Mouse (Mus musculus): ENCODE data around the gene Nop2. TPM values are rescaled to one million over a fixed set of nuclear protein-coding genes. Genes with fewer than 3 reads are reported as not detected.

Nop2 gene
- polyA plus RNA-seq, 1 experiment from 2014 or later = 41.1 TPM

DNA sequence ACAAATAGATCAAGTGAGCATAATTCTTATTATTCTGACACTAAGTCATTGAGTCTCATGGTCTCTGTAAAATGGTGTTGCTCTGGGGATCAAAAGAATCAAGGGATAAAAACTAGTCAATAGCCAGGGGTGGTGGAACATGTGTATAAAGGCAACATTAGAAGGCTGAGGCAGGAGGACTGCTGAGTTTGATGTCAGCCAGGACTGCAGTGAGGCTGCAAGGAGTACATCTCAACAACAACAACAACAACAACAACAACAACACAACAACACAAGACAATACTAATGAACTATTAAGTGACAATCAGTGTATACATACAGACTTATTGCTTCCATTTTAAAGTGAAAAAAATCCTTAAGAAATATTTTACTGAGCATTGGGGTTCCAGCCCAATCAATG lies 59.1 kb downstream of the Nop2 start:
- Histone ChIP-seq H3K27ac (peak overlapping the region; percentile 76; the same call in 1 of the 2 replicates), H3K4me2 (ENCODE audit: low read length) (peak overlapping the region; percentile 53), H3K9ac (ENCODE audit: low read depth, low read length) (peak overlapping the region; percentile 62), H3K9me3 (replicated peaks; ENCODE audit: low read length) (no peaks in the 10 kb centered on the region), H3K27me3 (ENCODE audit: insufficient read depth, low read length) (no peaks in the 10 kb centered on the region), H3K4me1 (replicated peaks; ENCODE audit: insufficient read depth, low read length) (0 out of 2 replicates have a peak, but pooled peaks cover 6% of the 10 kb centered on the region), H3K4me3 (replicated peaks; ENCODE audit: low read depth, low read length) (peak overlapping the region; percentile 63), H3K36me3 (ENCODE audit: insufficient read depth, low read length) (peaks cover 29% of the 10 kb centered on the region)
- DNase-seq (ENCODE audit: low spot score) = no peak
- no peak for ATAC-seq (replicated peaks; ENCODE audit: low FRiP score, low read depth)
- TF ChIP-seq CTCF (IDR thresholded peaks at IDR 0.05; ENCODE audit: low read depth) = no peak

DNA sequence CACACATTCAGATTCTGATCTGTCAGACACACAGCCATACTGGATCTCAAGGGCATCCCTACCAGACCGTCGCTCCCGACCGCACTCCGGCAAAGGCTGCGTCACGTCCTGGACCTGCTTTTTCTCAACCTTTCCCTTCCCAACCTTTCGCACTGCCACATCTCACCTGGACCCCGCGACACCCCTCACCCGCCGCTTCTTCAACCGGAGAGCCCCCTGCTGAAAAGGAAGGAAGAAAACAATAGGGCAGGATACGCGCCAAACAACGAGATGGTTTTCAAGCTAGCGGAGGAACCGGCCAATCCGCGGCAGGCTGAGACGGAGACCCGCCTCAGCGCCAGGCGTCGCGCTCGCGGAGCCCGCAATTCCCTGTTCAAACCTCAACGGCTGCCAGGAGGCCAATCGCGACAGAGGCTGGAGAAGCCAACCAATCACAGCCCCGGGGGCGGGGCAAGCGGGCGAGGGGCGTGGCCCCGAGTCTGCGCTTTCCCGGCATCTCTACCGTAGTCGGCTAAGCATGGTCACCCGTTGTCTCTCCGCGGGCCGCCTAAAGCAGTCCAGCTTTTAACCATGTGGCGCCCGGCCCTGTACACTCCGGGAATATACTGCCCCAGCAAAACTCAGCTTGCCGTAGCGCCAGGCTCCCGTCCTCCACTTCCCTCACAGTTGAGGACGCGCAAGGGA lies 59.8 kb downstream of the Nop2 start, which contains the start of the genes Ncapd2 and Mrpl51:
Ncapd2 (minus strand) TSS at position 370 of the 684 bp plus-strand sequence.
Mrpl51 (plus strand) TSS at position 470 of the 684 bp plus-strand sequence.
- Histone ChIP-seq H3K27ac (peak within 1 kb of the TSS; percentile 98), H3K4me3 (replicated peaks; ENCODE audit: low read depth, low read length) (peak within 1 kb of the TSS; percentile 63), H3K9me3 (replicated peaks; ENCODE audit: low read length) (no peaks in the 10 kb centered on the region), H3K4me2 (ENCODE audit: low read length) (peak within 1 kb of the TSS; percentile 90), H3K36me3 (ENCODE audit: insufficient read depth, low read length) (peaks cover 25% of the 10 kb centered on the region), H3K4me1 (replicated peaks; ENCODE audit: insufficient read depth, low read length) (0 out of 2 replicates have a peak, but pooled peaks cover 6% of the 10 kb centered on the region), H3K27me3 (ENCODE audit: insufficient read depth, low read length) (no peaks in the 10 kb centered on the region), H3K9ac (ENCODE audit: low read depth, low read length) (peak within 1 kb of the TSS; percentile 70)
- peak; percentile 98 for DNase-seq (ENCODE audit: low spot score)
- ATAC-seq (replicated peaks; ENCODE audit: low FRiP score, low read depth) = peak; percentile 98
- peak; percentile 46 for TF ChIP-seq CTCF (IDR thresholded peaks at IDR 0.05; ENCODE audit: low read depth)
- under 1% methylated on average over 54 of the region's 54 CpGs for WGBS

DNA sequence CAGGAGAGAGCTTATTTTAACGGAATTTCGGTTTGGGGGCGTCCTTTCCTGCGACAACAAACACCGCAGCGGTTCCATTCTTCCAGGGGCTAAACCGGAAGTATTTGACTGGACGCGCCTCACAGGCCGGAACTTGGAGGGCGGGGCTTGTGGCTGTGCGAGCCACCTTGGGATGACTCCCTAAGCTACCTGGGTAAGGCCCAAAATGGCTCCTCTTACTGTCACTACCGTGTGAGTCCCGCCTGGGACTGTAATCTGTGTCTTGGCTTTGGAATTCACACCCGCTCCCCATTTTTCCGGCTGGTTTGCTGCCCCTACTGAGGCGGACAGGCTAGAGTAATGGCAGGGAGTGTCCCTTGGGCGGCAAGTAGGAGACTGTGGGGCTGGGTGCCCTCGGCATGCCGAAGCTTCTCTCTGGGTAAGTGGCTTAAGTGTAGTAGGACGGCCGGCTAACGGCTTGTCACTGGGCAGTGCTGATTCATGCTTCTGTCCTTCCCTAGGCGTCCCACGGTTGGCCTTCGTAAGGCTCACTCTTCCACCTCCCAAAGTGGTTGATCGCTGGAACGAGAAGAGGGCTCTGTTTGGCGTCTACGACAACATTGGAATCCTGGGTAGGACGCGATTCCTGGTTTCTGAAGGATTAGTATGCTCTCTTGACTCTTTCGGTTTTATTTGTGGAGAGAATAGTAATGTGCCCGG lies 60.5 kb downstream of the Nop2 start:
- H3K4me1 ChIP-seq (replicated peaks; ENCODE audit: insufficient read depth, low read length) = 0 out of 2 replicates have a peak, but pooled peaks cover 6% of the 10 kb centered on the region
- under 1% methylated on average over 34 of the region's 34 CpGs for WGBS
- no peaks in the 10 kb centered on the region for H3K9me3 ChIP-seq (replicated peaks; ENCODE audit: low read length)
- H3K4me3 ChIP-seq (replicated peaks; ENCODE audit: low read depth, low read length) = peak overlapping the region; percentile 63
- TF ChIP-seq CTCF (IDR thresholded peaks at IDR 0.05; ENCODE audit: low read depth) = no peak
- peak overlapping the region; percentile 70 for H3K9ac ChIP-seq (ENCODE audit: low read depth, low read length)
- DNase-seq (ENCODE audit: low spot score) = peak; percentile 97
- peak overlapping the region; percentile 98 for H3K27ac ChIP-seq
- H3K4me2 ChIP-seq (ENCODE audit: low read length) = peak overlapping the region; percentile 90
- ATAC-seq (replicated peaks; ENCODE audit: low FRiP score, low read depth) = peak; percentile 94
- no peaks in the 10 kb centered on the region for H3K27me3 ChIP-seq (ENCODE audit: insufficient read depth, low read length)
- H3K36me3 ChIP-seq (ENCODE audit: insufficient read depth, low read length) = peaks cover 19% of the 10 kb centered on the region; the same call in 1 of the 2 replicates

DNA sequence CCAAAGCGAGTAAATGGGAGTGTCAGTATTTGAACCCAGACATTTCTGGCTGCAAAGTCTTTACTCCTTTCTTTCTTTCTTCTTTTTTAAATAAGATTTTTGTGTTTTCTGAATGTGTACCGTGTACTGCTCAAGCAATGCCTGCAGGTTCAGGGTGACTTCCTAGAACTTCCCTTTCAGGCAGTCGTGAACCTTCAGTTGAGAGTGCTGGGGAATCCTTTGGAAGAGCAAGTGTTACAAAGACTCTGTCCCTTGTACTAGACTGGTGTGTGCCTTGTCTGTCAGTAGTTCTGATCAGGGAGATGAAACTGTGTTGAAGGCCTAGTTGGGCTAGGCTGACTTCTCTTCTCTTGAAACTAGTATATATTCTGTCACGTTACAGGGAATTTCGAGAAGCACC lies 61.1 kb downstream of the Nop2 start:
- H3K9me3 ChIP-seq (replicated peaks; ENCODE audit: low read length) = no peaks in the 10 kb centered on the region
- DNase-seq (ENCODE audit: low spot score) (no peak), ATAC-seq (replicated peaks; ENCODE audit: low FRiP score, low read depth) (no peak)
- peak overlapping the region; percentile 70 for H3K9ac ChIP-seq (ENCODE audit: low read depth, low read length)
- no peak for TF ChIP-seq CTCF (IDR thresholded peaks at IDR 0.05; ENCODE audit: low read depth)
- H3K27me3 ChIP-seq (ENCODE audit: insufficient read depth, low read length) = no peaks in the 10 kb centered on the region
- WGBS = 35% methylated on average over 5 of the region's 5 CpGs
- H3K4me2 ChIP-seq (ENCODE audit: low read length) = peak overlapping the region; percentile 90
- H3K36me3 ChIP-seq (ENCODE audit: insufficient read depth, low read length) = peaks cover 16% of the 10 kb centered on the region; the same call in 1 of the 2 replicates
- H3K27ac ChIP-seq = peak overlapping the region; percentile 98
- 0 out of 2 replicates have a peak, but pooled peaks cover 6% of the 10 kb centered on the region for H3K4me1 ChIP-seq (replicated peaks; ENCODE audit: insufficient read depth, low read length)
- H3K4me3 ChIP-seq (replicated peaks; ENCODE audit: low read depth, low read length) = peak overlapping the region; percentile 63

DNA sequence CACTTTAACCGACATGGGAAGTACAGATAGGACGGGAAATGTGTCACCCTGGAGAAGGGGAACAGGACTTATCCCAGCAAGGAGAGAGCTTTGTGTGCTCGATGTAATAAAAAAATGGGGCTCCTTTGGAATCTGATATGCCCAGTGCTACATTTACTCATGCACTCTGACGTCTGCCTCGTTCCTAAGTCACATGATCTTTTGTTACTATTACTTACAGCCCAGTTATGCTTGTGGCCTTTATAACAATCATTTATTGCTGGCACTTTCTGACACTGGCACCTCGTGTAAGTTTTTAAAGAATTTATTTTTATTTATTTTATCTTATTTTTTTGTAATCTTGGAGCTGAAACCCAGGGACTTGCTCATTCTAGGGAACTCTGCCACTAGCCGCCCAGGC lies 61.7 kb downstream of the Nop2 start:
- 46% methylated on average over 7 of the region's 7 CpGs for whole genome bisulfite sequencing
- H3K4me3 ChIP-seq (replicated peaks; ENCODE audit: low read depth, low read length) = no peak overlapping the region
- no peak overlapping the region; the same call in 1 of the 2 replicates for H3K4me2 ChIP-seq (ENCODE audit: low read length)
- H3K9ac ChIP-seq (ENCODE audit: low read depth, low read length) = no peak overlapping the region
- ATAC-seq (replicated peaks; ENCODE audit: low FRiP score, low read depth) = no peak
- H3K27me3 ChIP-seq (ENCODE audit: insufficient read depth, low read length) = no peaks in the 10 kb centered on the region
- no peaks in the 10 kb centered on the region for H3K9me3 ChIP-seq (replicated peaks; ENCODE audit: low read length)
- no peak for DNase-seq (ENCODE audit: low spot score)
- no peak for TF ChIP-seq CTCF (IDR thresholded peaks at IDR 0.05; ENCODE audit: low read depth)
- no peak overlapping the region for H3K27ac ChIP-seq
- H3K4me1 ChIP-seq (replicated peaks; ENCODE audit: insufficient read depth, low read length) = 0 out of 2 replicates have a peak, but pooled peaks cover 6% of the 10 kb centered on the region
- H3K36me3 ChIP-seq (ENCODE audit: insufficient read depth, low read length) = peaks cover 14% of the 10 kb centered on the region; the same call in 1 of the 2 replicates

Small RNAs within 50 kb of the gene (microRNA-seq; reads per million reads assigned to microRNA genes)
- not detected for gene Mir7045

Other genes starting within 250 kb of the Nop2 start
- 0.24 and 0.28 TPM in 2 replicates for gene Cd4, start 243.7 kb upstream of the Nop2 start, polyA plus RNA-seq (2015; fragmentation: Nextera tagmentation; extraction: Ambion mirVana)
- 2.5 and 2.9 TPM in 2 replicates for gene Lag3, start 220.2 kb upstream of the Nop2 start, polyA plus RNA-seq (2015; fragmentation: Nextera tagmentation; extraction: Ambion mirVana)
- 359 and 399 TPM in 2 replicates for gene Ptms, start 211.8 kb upstream of the Nop2 start, polyA plus RNA-seq (2015; fragmentation: Nextera tagmentation; extraction: Ambion mirVana)
- 348 and 352 TPM in 2 replicates for gene Mlf2, start 200.5 kb upstream of the Nop2 start, polyA plus RNA-seq (2015; fragmentation: Nextera tagmentation; extraction: Ambion mirVana)
- 153 and 157 TPM in 2 replicates for gene Cops7a, start 166.4 kb upstream of the Nop2 start, polyA plus RNA-seq (2015; fragmentation: Nextera tagmentation; extraction: Ambion mirVana)
- gene Pianp, start 135.2 kb upstream of the Nop2 start, polyA plus RNA-seq (2015; fragmentation: Nextera tagmentation; extraction: Ambion mirVana) = 2.0 and 2.1 TPM in 2 replicates
- gene Zfp384, start 122.8 kb upstream of the Nop2 start, polyA plus RNA-seq (2015; fragmentation: Nextera tagmentation; extraction: Ambion mirVana) = 11.3 and 11.4 TPM in 2 replicates
- gene Ing4, start 92.1 kb upstream of the Nop2 start, polyA plus RNA-seq (2015; fragmentation: Nextera tagmentation; extraction: Ambion mirVana) = 118 and 119 TPM in 2 replicates
- gene Acrbp, start 82.2 kb upstream of the Nop2 start, polyA plus RNA-seq (2015; fragmentation: Nextera tagmentation; extraction: Ambion mirVana) = 4.2 and 4.5 TPM in 2 replicates
- 0.29 and 0.30 TPM in 2 replicates for gene Lpar5, start 64.0 kb upstream of the Nop2 start, polyA plus RNA-seq (2015; fragmentation: Nextera tagmentation; extraction: Ambion mirVana)
- gene Chd4, start 35.9 kb upstream of the Nop2 start, polyA plus RNA-seq (2015; fragmentation: Nextera tagmentation; extraction: Ambion mirVana) = 60.7 and 64.2 TPM in 2 replicates
- gene Iffo1, start 13.3 kb downstream of the Nop2 start, polyA plus RNA-seq (2015; fragmentation: Nextera tagmentation; extraction: Ambion mirVana) = 8.1 and 8.7 TPM in 2 replicates
- 1,529 and 1,548 TPM in 2 replicates for gene Gapdh, start 34.6 kb downstream of the Nop2 start, polyA plus RNA-seq (2015; fragmentation: Nextera tagmentation; extraction: Ambion mirVana)
- gene Ncapd2, start 59.8 kb downstream of the Nop2 start, polyA plus RNA-seq (2015; fragmentation: Nextera tagmentation; extraction: Ambion mirVana) = 43.8 and 48.0 TPM in 2 replicates
- 275 and 288 TPM in 2 replicates for gene Mrpl51, start 59.9 kb downstream of the Nop2 start, polyA plus RNA-seq (2015; fragmentation: Nextera tagmentation; extraction: Ambion mirVana)
- gene Vamp1, start 83.6 kb downstream of the Nop2 start, polyA plus RNA-seq (2015; fragmentation: Nextera tagmentation; extraction: Ambion mirVana) = 4.0 and 4.4 TPM in 2 replicates
- gene Tapbpl, start 100.0 kb downstream of the Nop2 start, polyA plus RNA-seq (2015; fragmentation: Nextera tagmentation; extraction: Ambion mirVana) = 6.3 and 7.2 TPM in 2 replicates
- gene Cd27, start 105.1 kb downstream of the Nop2 start, polyA plus RNA-seq (2015; fragmentation: Nextera tagmentation; extraction: Ambion mirVana) = 0.93 and 1.2 TPM in 2 replicates
- 0.17 TPM in 1 of 2 replicates, not detected in the other for gene Tuba3a, start 154.1 kb downstream of the Nop2 start, polyA plus RNA-seq (2015; fragmentation: Nextera tagmentation; extraction: Ambion mirVana)
- 69.8 and 71.6 TPM in 2 replicates for gene Ltbr, start 182.0 kb downstream of the Nop2 start, polyA plus RNA-seq (2015; fragmentation: Nextera tagmentation; extraction: Ambion mirVana)
- 19.9 and 22.7 TPM in 2 replicates for gene Scnn1a, start 188.8 kb downstream of the Nop2 start, polyA plus RNA-seq (2015; fragmentation: Nextera tagmentation; extraction: Ambion mirVana)
- gene Tnfrsf1a, start 217.5 kb downstream of the Nop2 start, polyA plus RNA-seq (2015; fragmentation: Nextera tagmentation; extraction: Ambion mirVana) = 77.9 and 80.4 TPM in 2 replicates
- gene Plekhg6, start 248.9 kb downstream of the Nop2 start, polyA plus RNA-seq (2015; fragmentation: Nextera tagmentation; extraction: Ambion mirVana) = 3.1 and 3.4 TPM in 2 replicates

Measured in kidney, postnatal 0 days (tissue).